Mouse (Mus musculus): ENCODE results near the gene Ptgfrn. TPM values are rescaled to one million over a fixed set of nuclear protein-coding genes. Genes with fewer than 3 reads are reported as not detected.

Gene Ptgfrn
- polyA plus RNA-seq, 1 experiment from 2014 or later, result 0.68 TPM

DNA sequence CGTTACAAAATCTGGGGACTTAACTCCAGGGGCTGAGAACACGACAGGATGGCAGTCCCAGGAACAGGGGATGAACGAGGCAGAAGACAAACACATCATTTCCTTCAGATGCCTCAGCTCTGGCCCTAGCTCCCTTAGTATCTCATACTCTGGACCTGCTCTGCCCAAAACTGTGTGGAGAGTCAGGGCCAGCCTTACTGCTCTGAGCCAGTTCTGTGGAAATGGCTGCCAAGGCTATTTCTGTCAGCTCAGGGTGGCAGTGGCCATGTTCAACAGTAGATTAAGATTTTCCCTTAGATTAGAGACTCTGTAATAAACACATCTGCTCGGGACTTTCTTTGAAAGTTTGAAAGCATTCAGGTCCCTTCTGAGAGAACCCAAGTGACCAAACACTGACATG is 58.5 kb downstream of the Ptgfrn start:
- 51% methylated on average over 4 of the region's 4 CpGs for WGBS (ENCODE audit: insufficient replicate concordance)
- H3K4me3 ChIP-seq, result no peak overlapping the region
- H3K4me1 ChIP-seq, result no peaks in the 10 kb centered on the region
- H3K4me2 ChIP-seq, result no peak overlapping the region
- H3K27ac ChIP-seq, result no peak overlapping the region
- H3K27me3 ChIP-seq (replicated peaks), result no peaks in the 10 kb centered on the region
- H3K9me3 ChIP-seq (replicated peaks), result no peaks in the 10 kb centered on the region
- no peak for ATAC-seq
- H3K9ac ChIP-seq, result no peak overlapping the region
- no peaks in the 10 kb centered on the region for H3K36me3 ChIP-seq

DNA sequence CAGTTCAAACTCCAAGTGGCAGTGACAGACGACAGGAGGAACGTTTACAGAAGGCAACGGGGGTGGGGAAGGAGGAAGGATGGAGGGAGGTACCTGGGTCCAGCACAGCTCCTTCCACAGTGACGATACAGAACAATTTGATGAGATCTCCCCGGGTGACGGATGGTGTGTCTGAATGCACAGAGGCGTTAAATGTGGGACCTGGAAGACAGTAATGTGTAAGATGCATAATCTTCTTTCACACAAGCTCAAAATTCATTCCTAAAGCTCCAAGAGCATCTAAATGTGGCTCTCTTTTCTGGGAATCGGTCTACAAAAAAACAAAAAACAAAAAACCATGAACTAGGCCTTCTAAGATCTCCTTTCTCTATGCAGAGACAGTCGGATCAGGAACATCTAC is 60.1 kb downstream of the Ptgfrn start:
- no peak overlapping the region for H3K27ac ChIP-seq
- WGBS (ENCODE audit: insufficient replicate concordance), result 54% methylated on average over 9 of the region's 9 CpGs
- H3K4me3 ChIP-seq, result no peak overlapping the region
- ATAC-seq, result no peak
- H3K9ac ChIP-seq, result no peak overlapping the region
- no peaks in the 10 kb centered on the region; the same call in 1 of the 2 replicates for H3K36me3 ChIP-seq
- H3K4me2 ChIP-seq, result no peak overlapping the region
- no peaks in the 10 kb centered on the region for H3K9me3 ChIP-seq (replicated peaks)
- H3K27me3 ChIP-seq (replicated peaks), result no peaks in the 10 kb centered on the region
- no peaks in the 10 kb centered on the region for H3K4me1 ChIP-seq

DNA sequence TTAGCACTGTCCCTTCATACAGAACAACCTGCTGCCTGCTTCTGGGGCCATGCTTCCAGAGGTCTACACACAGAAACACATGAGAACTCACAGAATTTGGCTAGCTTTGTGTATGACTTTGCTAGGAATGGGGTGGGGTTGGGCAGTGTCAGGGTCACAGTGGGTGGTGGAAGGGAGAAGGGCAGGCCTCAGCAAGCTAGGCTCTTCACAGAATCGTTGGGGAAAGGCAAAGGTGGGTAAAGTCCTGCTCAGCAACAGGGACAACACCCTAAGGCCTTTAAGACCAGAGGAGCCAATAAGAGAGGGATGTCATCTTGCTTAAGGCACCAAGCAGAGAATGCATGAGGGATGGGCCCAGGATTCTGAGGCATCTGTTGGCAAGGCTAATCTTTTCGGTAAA is 61.3 kb downstream of the Ptgfrn start:
- Histone ChIP-seq H3K4me2 (no peak overlapping the region), H3K4me1 (no peaks in the 10 kb centered on the region), H3K4me3 (no peak overlapping the region), H3K9ac (no peak overlapping the region), H3K27me3 (replicated peaks) (no peaks in the 10 kb centered on the region), H3K9me3 (replicated peaks) (no peaks in the 10 kb centered on the region), H3K36me3 (no peaks in the 10 kb centered on the region; the same call in 1 of the 2 replicates), H3K27ac (no peak overlapping the region)
- WGBS (ENCODE audit: insufficient replicate concordance), result 54% methylated on average over 2 of the region's 2 CpGs
- no peak for ATAC-seq

DNA sequence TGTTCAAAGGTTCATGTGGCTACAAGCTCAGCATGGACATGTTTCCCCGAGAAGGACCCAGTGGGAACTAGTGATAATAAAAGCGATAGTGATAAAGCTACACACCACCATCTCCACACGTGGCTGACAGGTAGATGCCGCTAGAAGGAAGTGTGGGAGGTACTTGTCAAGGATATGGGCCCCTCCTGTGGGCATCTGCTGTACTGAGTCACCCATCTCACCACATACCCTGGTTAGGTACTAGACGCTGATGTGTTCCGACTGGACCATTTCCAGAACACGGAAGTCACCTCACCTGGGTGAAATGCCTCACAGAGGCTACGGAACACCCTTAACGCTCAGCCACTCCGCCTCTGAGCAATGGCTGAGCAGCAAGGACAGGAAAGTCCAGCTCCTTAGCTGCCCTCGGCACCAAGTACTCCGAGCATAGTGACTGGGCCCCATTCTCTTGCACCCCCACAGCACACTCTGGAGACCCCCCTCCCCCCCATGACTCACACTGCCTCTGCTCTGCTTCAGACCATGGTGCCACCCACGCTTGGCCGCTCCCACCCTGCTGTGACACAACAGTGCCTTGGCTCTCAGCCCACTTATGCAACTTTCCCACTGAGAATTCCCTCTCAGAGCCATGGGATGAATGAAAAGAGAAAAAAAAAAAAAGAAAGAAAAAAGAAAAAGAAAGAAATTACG is 62.3 kb downstream of the Ptgfrn start:
- no peak overlapping the region for H3K4me2 ChIP-seq
- no peaks in the 10 kb centered on the region for H3K9me3 ChIP-seq (replicated peaks)
- no peaks in the 10 kb centered on the region for H3K4me1 ChIP-seq
- ATAC-seq, result no peak
- 72% methylated on average over 15 of the region's 15 CpGs for WGBS (ENCODE audit: insufficient replicate concordance)
- H3K4me3 ChIP-seq, result no peak overlapping the region
- peaks cover 3% of the 10 kb centered on the region for H3K36me3 ChIP-seq
- no peaks in the 10 kb centered on the region for H3K27me3 ChIP-seq (replicated peaks)
- H3K27ac ChIP-seq, result no peak overlapping the region
- no peak overlapping the region for H3K9ac ChIP-seq

DNA sequence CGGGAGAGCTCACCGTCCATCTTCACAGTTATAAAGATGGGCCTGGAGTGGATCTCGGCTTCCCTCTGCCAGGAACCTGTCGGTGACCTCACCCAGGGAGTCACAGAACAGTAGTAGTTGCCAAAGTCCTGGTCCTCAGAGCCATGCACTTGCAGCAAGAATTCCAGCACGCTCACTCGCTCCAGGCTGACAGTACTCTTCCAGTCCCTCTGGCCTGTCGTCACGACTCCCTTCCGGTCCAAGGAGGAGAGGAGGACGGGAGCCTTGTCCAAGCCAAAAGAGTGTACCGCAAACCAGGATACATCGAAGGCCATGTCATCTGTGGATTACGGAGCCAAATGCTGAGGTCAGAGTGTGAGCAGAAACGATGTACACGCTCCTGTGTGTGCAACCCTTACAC is 64.6 kb downstream of the Ptgfrn start:
- Histone ChIP-seq H3K9me3 (replicated peaks) (no peaks in the 10 kb centered on the region), H3K27me3 (replicated peaks) (no peaks in the 10 kb centered on the region), H3K4me2 (no peak overlapping the region), H3K9ac (no peak overlapping the region), H3K4me1 (no peaks in the 10 kb centered on the region), H3K27ac (no peak overlapping the region), H3K36me3 (peaks cover 3% of the 10 kb centered on the region), H3K4me3 (no peak overlapping the region)
- no peak for ATAC-seq
- WGBS (ENCODE audit: insufficient replicate concordance), result 75% methylated on average over 15 of the region's 15 CpGs

DNA sequence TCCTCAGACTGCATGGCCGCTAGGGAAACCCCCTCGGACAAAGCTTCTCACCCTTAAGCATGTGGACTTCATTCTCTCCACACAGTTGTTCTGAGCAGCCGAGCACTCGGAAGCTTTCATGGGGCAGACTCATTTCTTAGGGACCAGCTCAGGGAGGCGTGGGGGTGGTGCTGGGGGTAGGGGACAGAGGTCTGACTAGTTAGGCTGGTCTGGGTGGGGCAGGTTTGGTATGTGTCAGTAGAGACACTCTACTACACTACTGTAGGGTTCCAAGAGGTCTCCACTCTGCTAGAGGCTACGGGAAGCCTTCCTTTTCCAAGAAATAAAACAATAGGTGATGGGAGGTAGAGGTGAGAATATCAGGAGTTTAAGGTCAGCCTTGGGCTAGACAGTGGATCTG is 65.4 kb downstream of the Ptgfrn start:
- Histone ChIP-seq H3K9ac (no peak overlapping the region), H3K4me2 (no peak overlapping the region), H3K4me1 (no peaks in the 10 kb centered on the region), H3K36me3 (peaks cover 3% of the 10 kb centered on the region), H3K27me3 (replicated peaks) (no peaks in the 10 kb centered on the region), H3K9me3 (replicated peaks) (no peaks in the 10 kb centered on the region), H3K27ac (no peak overlapping the region), H3K4me3 (no peak overlapping the region)
- no peak for ATAC-seq
- whole genome bisulfite sequencing (ENCODE audit: insufficient replicate concordance), result 68% methylated on average over 6 of the region's 6 CpGs

DNA sequence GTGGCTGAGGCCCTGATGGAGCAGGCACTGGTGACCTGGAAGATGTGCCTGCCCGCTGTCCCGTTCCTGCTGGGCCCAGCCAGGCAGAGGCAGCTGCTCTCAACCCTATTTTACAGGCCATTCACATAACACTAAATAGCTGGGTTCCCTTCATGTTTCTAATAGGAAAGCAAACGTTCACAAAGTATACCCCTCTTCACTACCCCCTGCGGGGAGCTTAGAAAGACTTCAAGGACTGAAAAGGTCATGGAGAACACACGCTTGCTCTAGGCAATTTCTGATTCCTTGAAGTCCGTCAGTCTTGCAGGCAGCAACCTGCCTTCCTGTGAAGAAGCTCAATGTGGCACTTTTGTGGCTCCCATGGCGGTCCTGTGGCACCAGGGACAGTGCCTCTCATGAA is 68.1 kb downstream of the Ptgfrn start:
- no peak overlapping the region for H3K9ac ChIP-seq
- no peak for ATAC-seq
- H3K27ac ChIP-seq, result no peak overlapping the region
- 74% methylated on average over 7 of the region's 7 CpGs for WGBS (ENCODE audit: insufficient replicate concordance)
- no peaks in the 10 kb centered on the region for H3K4me1 ChIP-seq
- no peak overlapping the region for H3K4me2 ChIP-seq
- H3K9me3 ChIP-seq (replicated peaks), result no peaks in the 10 kb centered on the region
- peaks cover 3% of the 10 kb centered on the region for H3K36me3 ChIP-seq
- H3K4me3 ChIP-seq, result no peak overlapping the region
- no peaks in the 10 kb centered on the region for H3K27me3 ChIP-seq (replicated peaks)

DNA sequence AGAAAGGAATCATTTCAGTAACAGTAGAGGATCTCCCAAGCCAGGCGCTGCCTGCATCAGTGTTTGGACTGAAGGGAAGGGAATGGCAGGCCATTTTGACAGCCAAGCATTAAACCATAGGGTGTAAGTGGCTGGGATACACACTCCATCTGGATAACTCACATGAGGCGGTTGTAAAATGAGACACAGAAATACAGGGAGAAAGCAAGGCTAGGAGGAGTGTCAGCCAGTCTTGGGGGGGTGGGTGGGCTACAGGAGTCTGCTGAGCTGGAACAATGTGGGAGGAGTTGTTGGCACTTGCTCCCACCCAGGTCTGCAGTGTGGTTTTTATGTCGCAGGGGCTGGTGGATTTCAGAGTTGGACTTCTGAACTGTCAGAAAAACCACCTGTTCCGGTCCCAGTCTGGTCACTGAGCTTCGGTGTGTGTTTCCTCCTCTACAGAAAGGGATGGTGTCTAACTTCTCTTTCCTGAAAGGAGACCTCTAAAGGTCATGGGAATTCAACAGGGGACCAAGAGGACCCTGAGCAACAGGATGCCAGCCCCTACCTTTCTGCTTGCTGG is 72.0 kb downstream of the Ptgfrn start:
- Histone ChIP-seq H3K4me1 (no peaks in the 10 kb centered on the region), H3K27me3 (replicated peaks) (no peaks in the 10 kb centered on the region), H3K9me3 (replicated peaks) (no peaks in the 10 kb centered on the region), H3K9ac (no peak overlapping the region), H3K4me2 (no peak overlapping the region), H3K4me3 (no peak overlapping the region), H3K36me3 (peaks cover under 1% of the 10 kb centered on the region; the same call in 1 of the 2 replicates), H3K27ac (no peak overlapping the region)
- ATAC-seq, result no peak
- 42% methylated on average over 5 of the region's 5 CpGs for WGBS (ENCODE audit: insufficient replicate concordance)

DNA sequence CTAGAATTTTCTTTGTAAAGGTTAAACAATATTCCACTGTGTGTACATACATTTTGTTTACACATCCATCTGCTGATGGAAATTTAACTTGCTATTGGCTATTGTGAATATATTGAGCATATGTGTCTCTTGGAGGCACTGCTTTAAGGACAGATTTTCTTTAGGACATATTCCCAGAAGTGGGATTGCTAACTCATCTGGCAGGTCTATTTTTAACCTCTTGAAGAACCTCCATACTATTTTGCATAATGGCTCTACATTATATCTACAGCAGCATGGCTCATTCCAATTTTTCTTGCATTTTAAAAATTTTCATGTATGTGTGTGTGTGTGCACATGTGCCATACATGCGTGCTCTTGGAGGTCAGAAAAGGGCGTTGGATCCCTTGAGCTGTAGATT is 74.1 kb downstream of the Ptgfrn start:
- no peak overlapping the region for H3K4me3 ChIP-seq
- H3K4me1 ChIP-seq, result no peaks in the 10 kb centered on the region
- no peak overlapping the region for H3K27ac ChIP-seq
- no peak for ATAC-seq
- no peaks in the 10 kb centered on the region for H3K27me3 ChIP-seq (replicated peaks)
- no peaks in the 10 kb centered on the region for H3K36me3 ChIP-seq
- no peak overlapping the region for H3K9ac ChIP-seq
- no peak overlapping the region for H3K4me2 ChIP-seq
- 84% methylated on average over 2 of the region's 2 CpGs for WGBS (ENCODE audit: insufficient replicate concordance)
- no peaks in the 10 kb centered on the region for H3K9me3 ChIP-seq (replicated peaks)

DNA sequence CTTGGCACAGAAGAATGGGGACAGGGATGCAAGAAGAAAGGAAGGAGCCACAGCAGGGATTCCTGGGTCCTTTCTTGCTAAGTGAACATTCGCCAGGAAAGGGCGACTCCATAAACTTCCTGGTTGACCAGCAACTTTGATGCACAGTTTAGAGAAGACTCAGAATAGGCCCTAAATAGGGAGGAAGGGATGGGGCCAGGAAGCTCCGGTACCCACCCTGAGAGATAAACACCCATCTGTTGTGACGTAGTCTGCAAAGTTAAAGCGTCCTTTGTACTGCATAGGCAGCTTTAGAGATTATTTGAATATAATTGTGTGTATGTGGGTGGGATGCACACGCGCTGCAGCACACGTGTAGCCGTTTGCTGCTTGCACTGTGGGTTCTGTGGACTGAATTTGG is 75.6 kb downstream of the Ptgfrn start:
- no peaks in the 10 kb centered on the region for H3K36me3 ChIP-seq
- H3K4me1 ChIP-seq, result no peaks in the 10 kb centered on the region
- WGBS (ENCODE audit: insufficient replicate concordance), result 73% methylated on average over 9 of the region's 9 CpGs
- ATAC-seq, result no peak
- H3K4me2 ChIP-seq, result no peak overlapping the region
- no peaks in the 10 kb centered on the region for H3K9me3 ChIP-seq (replicated peaks)
- no peaks in the 10 kb centered on the region for H3K27me3 ChIP-seq (replicated peaks)
- no peak overlapping the region for H3K4me3 ChIP-seq
- no peak overlapping the region for H3K9ac ChIP-seq
- no peak overlapping the region for H3K27ac ChIP-seq

DNA sequence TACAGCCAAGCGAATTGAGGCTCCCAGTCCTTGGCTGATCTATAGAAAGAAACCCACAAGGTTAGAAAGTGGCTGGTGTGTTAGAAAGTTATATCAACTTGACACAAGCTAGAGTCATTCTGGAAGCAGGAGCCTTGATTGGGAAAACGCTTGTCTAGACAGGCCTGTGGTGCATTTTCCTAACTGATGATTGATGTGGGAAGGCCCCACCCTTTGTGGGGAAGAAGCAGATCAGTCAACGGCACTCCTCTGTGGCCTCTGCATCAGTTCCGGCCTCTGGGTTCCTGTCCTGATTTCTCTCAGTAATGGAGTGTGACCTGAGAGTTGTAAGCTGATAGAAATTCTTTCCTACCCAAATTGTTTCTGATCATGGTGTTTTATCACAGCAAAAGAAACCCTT is 76.4 kb downstream of the Ptgfrn start:
- 34% methylated on average over 4 of the region's 4 CpGs for WGBS (ENCODE audit: insufficient replicate concordance)

DNA sequence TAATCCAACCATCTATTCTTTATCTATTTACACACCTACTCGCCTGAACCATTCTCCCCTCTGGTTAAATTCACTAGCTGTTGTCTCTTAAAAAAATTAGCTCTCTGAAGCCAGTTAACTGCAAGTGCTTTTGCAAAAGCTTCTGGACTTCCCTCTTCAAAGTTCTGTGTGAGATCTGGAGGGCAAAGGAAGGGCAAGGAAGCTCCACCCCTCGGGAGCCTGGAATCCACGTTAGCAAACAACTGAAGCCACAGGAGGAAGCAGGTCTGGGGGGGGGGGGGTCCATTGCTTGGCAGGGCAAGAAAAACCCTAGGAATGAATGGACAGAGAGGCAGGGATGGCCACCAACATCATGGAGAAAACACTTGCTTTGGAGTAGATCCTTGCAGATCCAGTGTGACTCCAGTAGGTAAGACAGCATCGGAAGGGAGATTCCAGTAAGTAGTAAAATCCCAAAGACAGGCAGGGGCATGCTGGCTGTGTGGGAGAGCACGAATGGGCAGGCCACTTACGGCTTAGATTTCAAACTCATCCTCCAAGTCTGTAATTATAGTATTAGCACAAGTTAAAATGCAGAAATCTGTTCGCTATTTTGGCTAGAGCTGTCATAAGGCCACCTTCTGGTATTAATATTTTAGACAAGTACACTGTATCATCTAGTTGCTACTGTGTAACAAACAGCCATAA is 78.5 kb downstream of the Ptgfrn start:
- Histone ChIP-seq H3K4me1 (no peaks in the 10 kb centered on the region), H3K4me3 (no peak overlapping the region), H3K36me3 (no peaks in the 10 kb centered on the region), H3K9ac (no peak overlapping the region), H3K27ac (no peak overlapping the region), H3K27me3 (replicated peaks) (no peaks in the 10 kb centered on the region), H3K4me2 (no peak overlapping the region), H3K9me3 (replicated peaks) (no peaks in the 10 kb centered on the region)
- ATAC-seq, result no peak
- WGBS (ENCODE audit: insufficient replicate concordance), result 43% methylated on average over 7 of the region's 7 CpGs

More for the DNA sequence above, 76.4 kb downstream of the Ptgfrn start:
- no peaks in the 10 kb centered on the region for H3K4me1 ChIP-seq
- no peak overlapping the region for H3K4me2 ChIP-seq
- no peak overlapping the region for H3K9ac ChIP-seq
- H3K27ac ChIP-seq, result no peak overlapping the region
- H3K36me3 ChIP-seq, result no peaks in the 10 kb centered on the region
- ATAC-seq, result no peak
- H3K9me3 ChIP-seq (replicated peaks), result no peaks in the 10 kb centered on the region
- no peaks in the 10 kb centered on the region for H3K27me3 ChIP-seq (replicated peaks)
- no peak overlapping the region for H3K4me3 ChIP-seq
